Mouse (Mus musculus) kidney, embryonic 16.5 days (tissue): ENCODE measurements around the gene Atp2b2. TPM values are rescaled to one million over a fixed set of nuclear protein-coding genes. Genes with fewer than 3 reads are reported as not detected.

ENCODE experiments used
- ATAC-seq: fragments of 200-750 bp; cut with Nextera tagmentation; 2 replicates; pipeline ENCODE4 v1.8.0; 2017; ENCODE audit warnings: moderate TSS enrichment; ENCODE audit not compliant: low FRiP score, low TSS enrichment
- H3K27ac ChIP-seq: fragments of 300-500 bp; sonication (generic); 2 replicates; pipeline ENCODE4 v1.5.1; 2014; ENCODE audit warnings: low read length
- H3K27me3 ChIP-seq: fragments of 300-500 bp; sonication (generic); 2 replicates; pipeline ENCODE4 v1.6.1; 2014; ENCODE audit warnings: low read length, control low read depth, mixed read lengths; ENCODE audit not compliant: insufficient read depth
- H3K36me3 ChIP-seq: fragments of 300-500 bp; sonication (generic); 2 replicates; pipeline ENCODE4 v1.6.1; 2014; ENCODE audit warnings: low read length, control low read depth, mixed read lengths; ENCODE audit not compliant: insufficient read depth
- H3K4me1 ChIP-seq: fragments of 300-500 bp; sonication (generic); 2 replicates; pipeline ENCODE4 v1.6.1; 2014; ENCODE audit warnings: low read length, control low read depth, mixed read lengths; ENCODE audit not compliant: insufficient read depth
- H3K4me2 ChIP-seq: fragments of 300-500 bp; sonication (generic); replicated peaks from 2 replicates; pipeline ENCODE4 v1.6.1; 2014; ENCODE audit warnings: low read depth, low read length
- H3K4me3 ChIP-seq: fragments of 300-500 bp; sonication (generic); 2 replicates; pipeline ENCODE4 v1.5.1; 2014; ENCODE audit warnings: mild to moderate bottlenecking, low read length
- H3K9ac ChIP-seq: fragments of 300-500 bp; sonication (generic); replicated peaks from 2 replicates; pipeline ENCODE4 v1.6.1; 2014; ENCODE audit warnings: low read length
- H3K9me3 ChIP-seq: fragments of 300-500 bp; sonication (generic); 2 replicates; pipeline ENCODE4 v1.6.1; 2016; ENCODE audit warnings: low read length, control low read depth
- WGBS: fragments of 180-500 bp; shearing (Covaris S2); extraction: QIAGEN DNeasy Blood & Tissue Kit; methylation state at CpG from one replicate; pipeline ENCODE4 v1.1.7; 2014; 5-methylcytosine and 5-hydroxymethylcytosine counted together
- polyA plus RNA-seq: library from polyadenylated mRNA; unstranded; fragments of >200 nt; fragmentation: Nextera tagmentation; extraction: Ambion mirVana; gene quantifications from 2 replicates; pipeline ENCODE4 v1.2.1, GENCODE M21; 2015

Atp2b2 gene
- polyA plus RNA-seq, 1 experiment from 2014 or later: 0.09 TPM

GRCm38 (mm10) chr6:113761644-113762043, 280.8 kb downstream of the Atp2b2 start:
- Histone ChIP-seq H3K27me3 (no peaks in the 10 kb centered on the region), H3K36me3 (no peaks in the 10 kb centered on the region), H3K4me1 (no peaks in the 10 kb centered on the region), H3K9me3 (no peaks in the 10 kb centered on the region), H3K4me3 (no peak overlapping the region), H3K27ac (no peak overlapping the region), H3K4me2 (no peak overlapping the region), H3K9ac (no peak overlapping the region)
- 20% methylated on average over 7 of the region's 7 CpGs for WGBS
- ATAC-seq: peak; percentile 50

GRCm38 (mm10) chr6:113749119-113749685, 293.2 kb downstream of the Atp2b2 start:
- H3K4me2 ChIP-seq: no peak overlapping the region
- 64% methylated on average over 17 of the region's 17 CpGs for WGBS
- ATAC-seq: no peak

GRCm38 (mm10) chr6:113748351-113748750, 294.1 kb downstream of the Atp2b2 start:
- ATAC-seq: no peak
- Histone ChIP-seq H3K27me3 (no peaks in the 10 kb centered on the region), H3K36me3 (no peaks in the 10 kb centered on the region), H3K9me3 (no peaks in the 10 kb centered on the region), H3K27ac (no peak overlapping the region), H3K4me1 (no peaks in the 10 kb centered on the region), H3K9ac (no peak overlapping the region; the same call in 1 of the 2 replicates), H3K4me2 (peak overlapping the region; percentile 41), H3K4me3 (peak overlapping the region; percentile 7; the same call in 1 of the 2 replicates)
- 28% methylated on average over 26 of the region's 26 CpGs for WGBS

More at GRCm38 (mm10) chr6:113749119-113749685, 293.2 kb downstream of the Atp2b2 start:
- Histone ChIP-seq H3K27ac (no peak overlapping the region), H3K36me3 (no peaks in the 10 kb centered on the region), H3K4me3 (no peak overlapping the region), H3K4me1 (no peaks in the 10 kb centered on the region), H3K27me3 (no peaks in the 10 kb centered on the region), H3K9me3 (no peaks in the 10 kb centered on the region), H3K9ac (no peak overlapping the region)

- H3K9ac ChIP-seq: no peak overlapping the region
- H3K36me3 ChIP-seq: no peaks in the 10 kb centered on the region
- ATAC-seq: no peak
- no peak overlapping the region for H3K4me2 ChIP-seq
- H3K27ac ChIP-seq: no peak overlapping the region
- no peak overlapping the region for H3K4me3 ChIP-seq
- H3K4me1 ChIP-seq: no peaks in the 10 kb centered on the region
- H3K27me3 ChIP-seq: no peaks in the 10 kb centered on the region
- no peaks in the 10 kb centered on the region for H3K9me3 ChIP-seq
- 80% methylated on average over 14 of the region's 14 CpGs for WGBS
These were observed 295.1 kb downstream of the Atp2b2 start for GRCm38 (mm10) chr6:113747284-113747683.

- Histone ChIP-seq H3K4me1 (no peaks in the 10 kb centered on the region), H3K27ac (no peak overlapping the region), H3K27me3 (no peaks in the 10 kb centered on the region), H3K36me3 (no peaks in the 10 kb centered on the region), H3K9ac (no peak overlapping the region), H3K9me3 (no peaks in the 10 kb centered on the region), H3K4me3 (no peak overlapping the region), H3K4me2 (no peak overlapping the region)
- ATAC-seq: peak; percentile 63; the same call in 1 of the 2 replicates
These were observed 297.3 kb downstream of the Atp2b2 start for GRCm38 (mm10) chr6:113745117-113745516.

GRCm38 (mm10) chr6:113743111-113743510, 299.3 kb downstream of the Atp2b2 start:
- H3K9ac ChIP-seq: no peak overlapping the region
- H3K27ac ChIP-seq: no peak overlapping the region
- peaks cover 9% of the 10 kb centered on the region for H3K4me1 ChIP-seq
- no peaks in the 10 kb centered on the region for H3K9me3 ChIP-seq
- no peaks in the 10 kb centered on the region for H3K27me3 ChIP-seq
- H3K36me3 ChIP-seq: no peaks in the 10 kb centered on the region
- no peak overlapping the region for H3K4me2 ChIP-seq
- WGBS: 42% methylated on average over 1 of the region's 1 CpGs
- H3K4me3 ChIP-seq: no peak overlapping the region
- no peak for ATAC-seq

- ATAC-seq: no peak
- Histone ChIP-seq H3K4me1 (peaks cover 9% of the 10 kb centered on the region), H3K4me3 (no peak overlapping the region), H3K9me3 (no peaks in the 10 kb centered on the region), H3K27me3 (no peaks in the 10 kb centered on the region), H3K9ac (no peak overlapping the region), H3K36me3 (no peaks in the 10 kb centered on the region), H3K4me2 (no peak overlapping the region), H3K27ac (no peak overlapping the region)
- 91% methylated on average over 1 of the region's 1 CpGs for WGBS
These were observed 300.1 kb downstream of the Atp2b2 start for GRCm38 (mm10) chr6:113742321-113742720.

GRCm38 (mm10) chr6:113741425-113741824, 301.0 kb downstream of the Atp2b2 start:
- 69% methylated on average over 2 of the region's 2 CpGs for WGBS
- no peaks in the 10 kb centered on the region for H3K9me3 ChIP-seq
- ATAC-seq: no peak

GRCm38 (mm10) chr6:113740236-113741217, 301.9 kb downstream of the Atp2b2 start, which contains the start of gene Sec13:
Gene Sec13, minus strand, starts transcription at chr6:113740743.
- peak; percentile 83 for ATAC-seq
- H3K27ac ChIP-seq: no peak within 1 kb of the TSS
- no peaks in the 10 kb centered on the region for H3K9me3 ChIP-seq
- peaks cover 9% of the 10 kb centered on the region for H3K4me1 ChIP-seq
- peak within 1 kb of the TSS; percentile 83 for H3K4me3 ChIP-seq
- 7% methylated on average over 41 of the region's 41 CpGs for WGBS
- peaks cover 11% of the 10 kb centered on the region for H3K36me3 ChIP-seq
- H3K9ac ChIP-seq: peak within 1 kb of the TSS; percentile 75
- no peaks in the 10 kb centered on the region for H3K27me3 ChIP-seq
- H3K4me2 ChIP-seq: peak within 1 kb of the TSS; percentile 86

More at GRCm38 (mm10) chr6:113741425-113741824, 301.0 kb downstream of the Atp2b2 start:
- Histone ChIP-seq H3K9ac (no peak overlapping the region), H3K27ac (no peak overlapping the region), H3K4me3 (no peak overlapping the region), H3K4me1 (peaks cover 9% of the 10 kb centered on the region), H3K27me3 (no peaks in the 10 kb centered on the region), H3K4me2 (no peak overlapping the region), H3K36me3 (peaks cover 3% of the 10 kb centered on the region; the same call in 1 of the 2 replicates)
